Mouse (Mus musculus) bone marrow macrophage, adult 2 months (primary cell): Measurements from ENCODE around the gene Fam177a.
"Not testable (repeated sequence)": the region's sequence is repeated elsewhere in the genome, so short reads cannot be mapped to it uniquely, and the experiment has no call there.

Experiments used
- CTCF ChIP-seq: IDR thresholded peaks from 2 replicates; pipeline ENCODE4 v1.5.1; 2012; ENCODE audit warnings: low read depth, mild to moderate bottlenecking, low read length, moderate library complexity
- POLR2A ChIP-seq: IDR thresholded peaks from 2 replicates; pipeline ENCODE4 v1.6.1; 2012; ENCODE audit warnings: mild to moderate bottlenecking, low read depth, low read length, borderline replicate concordance

DNA sequence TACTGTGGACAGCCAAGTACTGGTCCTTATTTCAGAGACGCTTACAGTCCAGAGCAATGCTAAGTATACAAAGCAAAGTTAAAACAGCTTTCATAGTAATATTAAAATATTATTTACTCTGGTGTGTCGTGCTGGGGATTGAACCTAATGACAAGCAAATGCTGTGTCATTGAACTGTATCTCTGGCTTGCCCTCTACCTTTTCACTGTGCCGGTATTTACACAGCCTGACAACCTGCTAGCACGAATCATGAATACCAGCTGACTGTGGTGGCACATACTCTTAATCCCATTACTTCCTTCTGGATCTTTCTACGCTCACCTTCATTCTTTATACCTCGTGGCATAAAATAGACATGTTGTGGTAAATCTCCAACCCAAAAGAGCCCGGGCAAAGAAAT lies 32.1 kb upstream of the Fam177a start:
- TF ChIP-seq POLR2A, CTCF: not testable (repeated sequence)
